Mouse (Mus musculus) c-Kit-positive CD71-negative TER-119-negative erythroid progenitor cells, embryonic 14.5 days (primary cell): ENCODE data around the gene Anapc4.

Experiments used
- DNase-seq: peaks from one replicate; pipeline ENCODE4 v3.0.0-alpha.2; 2013; ENCODE audit warnings: low read depth

Anapc4 gene

GRCm38 (mm10) chr5:52868918-52869703 lies 35.3 kb downstream of the Anapc4 start:
- no peak for DNase-seq

DNA sequence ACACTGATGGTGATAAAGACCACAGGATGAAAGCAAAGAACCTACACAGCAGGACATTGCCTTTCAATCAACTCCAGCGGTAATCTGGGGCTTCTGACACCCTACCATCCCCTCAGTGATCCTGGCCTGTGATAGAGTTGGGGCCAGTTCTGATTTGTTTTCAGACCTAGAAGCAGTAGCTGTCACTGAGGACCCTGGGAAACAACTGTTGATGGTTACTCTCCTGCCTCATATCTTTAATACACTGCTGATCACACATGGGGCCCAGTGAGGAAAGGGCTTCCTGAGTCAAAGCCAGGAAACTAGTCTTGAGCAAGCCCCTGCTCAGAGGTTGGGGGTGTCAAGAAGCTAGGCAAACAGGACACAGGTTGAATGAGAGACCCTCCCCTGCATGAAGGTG lies 37.6 kb downstream of the Anapc4 start:
- DNase-seq: no peak

DNA sequence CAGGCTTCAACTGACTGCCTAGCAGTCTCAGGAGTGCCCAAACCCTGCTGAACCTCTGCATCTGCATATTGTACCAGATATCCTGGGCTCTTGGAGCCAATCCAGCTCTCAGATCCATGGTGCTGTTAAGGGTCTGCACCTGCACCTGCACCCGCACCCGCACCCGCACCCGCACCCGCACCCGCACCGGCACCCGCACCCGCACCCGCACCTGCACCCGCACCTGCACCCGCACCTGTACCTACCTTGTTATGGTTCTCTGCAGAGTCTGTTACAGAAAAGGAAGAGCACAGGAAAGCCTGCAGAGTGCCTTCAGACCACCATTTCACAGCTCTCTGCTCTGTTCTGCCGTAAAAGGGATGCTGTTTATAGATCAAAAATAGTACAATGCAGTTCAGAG lies 38.2 kb downstream of the Anapc4 start:
- DNase-seq: no peak

GRCm38 (mm10) chr5:52878847-52879246 lies 45.0 kb downstream of the Anapc4 start:
- peak; percentile 42 for DNase-seq

- DNase-seq: no peak
Measured at GRCm38 (mm10) chr5:52879926-52880325, 46.1 kb downstream of the Anapc4 start.

DNA sequence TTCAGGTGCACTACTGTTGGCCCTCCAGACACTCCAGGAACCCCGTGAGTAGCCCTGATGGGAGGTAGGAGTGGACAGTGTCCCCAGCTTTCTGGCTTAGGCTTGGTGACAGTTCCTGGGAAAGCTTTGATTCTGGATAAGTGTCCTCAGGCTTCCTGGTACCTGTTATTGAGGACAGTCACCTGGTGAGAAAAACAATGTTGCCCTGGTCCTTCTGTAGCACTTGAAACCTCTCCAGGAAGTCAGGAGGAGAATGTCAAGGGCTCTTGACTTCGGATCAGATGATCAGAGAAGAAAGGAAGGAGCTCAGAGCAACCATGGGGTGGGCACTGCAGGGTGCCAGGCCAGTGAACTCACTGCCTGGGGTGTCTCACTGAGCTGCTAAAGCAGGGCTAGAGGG lies 48.6 kb downstream of the Anapc4 start:
- no peak for DNase-seq

- DNase-seq: peak; percentile 34
Measured at GRCm38 (mm10) chr5:52887085-52887484, 53.3 kb downstream of the Anapc4 start.

DNA sequence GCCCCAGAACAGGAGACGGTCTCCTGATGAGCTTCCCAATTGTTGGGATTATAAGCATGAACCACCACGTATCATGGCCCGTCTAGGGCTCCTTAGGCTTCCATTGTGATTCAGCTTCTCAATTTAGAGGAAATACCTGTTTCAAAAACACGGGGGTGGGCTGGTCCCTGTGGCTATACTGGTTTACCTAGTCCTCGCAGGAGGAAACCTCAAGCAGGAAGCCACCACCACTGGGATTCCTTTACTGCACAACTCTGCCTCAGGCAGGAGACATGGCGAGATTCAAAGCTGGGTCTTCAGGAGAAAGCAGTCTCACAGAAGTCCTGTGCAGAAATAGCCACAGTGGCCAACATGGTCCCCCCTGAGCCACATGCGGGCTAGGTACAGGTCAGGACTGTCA lies 56.1 kb downstream of the Anapc4 start:
- no peak for DNase-seq

DNA sequence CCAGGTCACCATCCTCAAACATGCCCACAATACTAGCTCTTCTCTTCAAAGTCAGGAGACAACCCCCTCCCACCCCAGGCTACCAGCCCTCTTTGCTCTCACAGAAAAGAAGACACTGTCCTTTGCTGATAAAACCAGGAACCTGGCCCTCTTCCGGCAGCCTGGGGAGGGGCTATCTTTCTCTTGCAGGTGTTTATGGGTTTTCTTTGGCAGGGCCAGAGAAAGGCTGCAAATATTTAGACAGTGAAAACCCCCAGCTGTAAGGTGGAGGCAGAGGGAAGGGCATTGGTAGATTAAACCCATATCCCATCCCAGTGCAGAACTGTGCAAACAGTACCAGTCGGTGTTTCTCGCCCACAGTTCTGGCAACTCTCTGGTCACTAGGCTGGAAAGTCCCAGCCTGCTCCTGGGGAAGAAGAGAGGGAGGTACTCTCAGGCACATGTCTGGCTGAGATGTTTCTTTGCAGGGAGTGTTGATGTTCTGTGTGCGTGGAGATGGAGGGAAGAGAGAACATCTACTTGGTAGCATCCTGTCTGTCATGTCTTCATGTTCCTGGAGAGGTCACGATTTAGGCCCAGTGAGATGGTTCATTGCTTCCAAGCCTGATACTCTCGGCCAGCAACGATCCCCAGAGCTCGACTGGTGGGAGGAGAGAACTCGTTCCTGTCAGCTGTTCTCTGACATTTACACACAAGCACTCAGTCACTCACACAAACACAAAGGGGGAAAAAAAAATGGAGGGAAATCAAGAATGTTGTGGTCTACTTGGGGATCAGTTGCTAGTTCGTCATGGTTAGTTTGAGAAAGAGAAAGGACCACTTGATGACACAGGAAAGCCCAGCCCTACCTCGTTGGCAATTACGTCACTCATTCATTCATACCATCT lies 58.4 kb downstream of the Anapc4 start:
- DNase-seq: no peak

- DNase-seq: no peak
Measured at GRCm38 (mm10) chr5:52893938-52894337, 60.1 kb downstream of the Anapc4 start.

- DNase-seq: no peak
Measured at GRCm38 (mm10) chr5:52904246-52904645, 70.4 kb downstream of the Anapc4 start.

DNA sequence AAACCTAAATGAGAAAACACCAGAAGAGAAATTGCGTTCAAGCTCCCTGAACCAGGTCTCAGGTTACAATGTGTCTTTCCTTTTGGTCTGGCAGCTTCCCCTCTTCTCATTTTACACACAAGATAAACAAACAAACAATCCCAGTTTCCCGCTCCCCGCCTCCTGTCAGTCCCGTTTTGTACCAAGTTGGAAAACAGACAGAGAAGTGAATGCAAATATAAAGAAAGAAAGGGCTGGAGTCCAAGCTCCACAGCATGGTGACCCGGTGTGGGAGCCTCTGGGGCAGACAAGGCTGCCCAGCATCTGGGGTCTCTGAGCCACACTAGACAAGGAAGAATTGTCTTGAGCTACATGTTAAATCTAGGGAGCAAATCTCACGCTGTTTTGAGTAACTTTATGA lies 70.9 kb downstream of the Anapc4 start:
- DNase-seq: no peak

- DNase-seq: no peak
Measured at GRCm38 (mm10) chr5:52908246-52908645, 74.4 kb downstream of the Anapc4 start.

DNA sequence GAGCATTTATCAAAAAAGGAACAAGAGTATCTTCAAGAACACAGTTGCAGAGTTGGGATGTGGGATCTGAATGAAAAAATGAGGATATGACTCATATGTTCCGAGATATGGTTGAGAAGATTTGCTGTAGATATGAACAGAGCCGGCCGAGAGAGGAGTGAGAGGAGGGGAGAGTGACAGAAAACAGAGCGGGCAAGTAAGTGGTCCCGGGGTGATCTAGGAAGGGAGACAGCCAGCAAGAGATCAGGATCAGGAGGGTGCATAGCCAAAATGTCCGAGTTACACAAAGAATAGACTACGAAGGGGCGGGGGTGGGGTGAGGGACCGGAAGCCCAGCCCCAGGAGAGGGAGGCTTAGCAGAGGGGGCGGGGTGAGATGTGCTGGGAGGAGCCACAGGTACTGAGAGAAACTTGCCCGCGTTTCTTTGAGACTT lies 76.4 kb downstream of the Anapc4 start:
- peak; percentile 24 for DNase-seq

DNA sequence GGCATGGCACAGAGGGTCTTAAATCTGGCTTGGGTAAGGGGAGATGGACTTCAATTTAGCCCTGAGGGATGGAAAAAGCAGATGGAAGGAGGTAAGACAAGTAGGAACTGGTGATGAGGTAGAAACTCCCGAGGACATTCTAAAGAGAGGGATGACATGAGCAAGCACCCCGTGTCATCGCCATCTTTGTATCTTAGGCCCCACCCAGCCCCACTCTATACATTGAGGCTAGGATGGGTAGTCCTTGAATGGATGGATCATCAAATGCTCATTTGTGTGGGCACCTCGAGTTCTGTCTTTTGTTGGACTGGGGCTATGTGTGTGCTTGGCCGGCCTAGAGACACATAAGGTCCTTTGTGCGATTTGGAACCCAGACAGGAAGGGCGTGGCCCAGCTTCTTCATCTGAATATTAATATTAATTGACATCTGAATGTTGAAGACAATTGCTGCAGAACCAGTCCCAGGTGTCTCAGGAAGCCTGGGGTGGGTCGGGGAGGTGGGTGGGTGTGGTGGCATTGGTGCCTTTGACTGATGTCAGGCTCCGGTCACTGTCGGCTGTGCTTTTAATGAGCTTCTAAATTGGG lies 77.6 kb downstream of the Anapc4 start:
- DNase-seq: no peak

- DNase-seq: no peak
Measured at GRCm38 (mm10) chr5:52913711-52914110, 79.9 kb downstream of the Anapc4 start.

DNA sequence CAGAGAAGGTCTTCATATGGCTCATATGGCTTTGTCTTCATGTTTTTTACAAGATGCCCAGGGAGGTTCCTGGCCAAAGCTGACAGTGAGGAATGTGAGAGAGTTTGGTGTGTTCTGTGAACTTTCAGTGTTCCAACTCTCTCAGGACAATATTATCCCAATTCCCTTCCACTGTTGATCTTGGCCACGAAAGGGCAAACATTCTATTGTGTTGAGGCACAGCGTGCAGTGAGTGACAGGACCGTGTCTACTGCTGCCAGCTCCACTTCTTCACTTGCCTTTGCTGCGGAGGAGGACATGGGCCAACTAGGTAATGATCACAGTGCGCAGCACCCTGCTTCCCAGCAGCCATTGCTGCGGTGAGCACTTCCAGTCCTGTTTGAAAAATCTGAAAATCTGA lies 82.4 kb downstream of the Anapc4 start:
- no peak for DNase-seq
